Mouse (Mus musculus) hindbrain, embryonic 15.5 days (tissue): ENCODE data around the gene Tex264. TPM values are rescaled to one million over a fixed set of nuclear protein-coding genes. Genes with fewer than 3 reads are reported as not detected.
"Not testable (repeated sequence)": the region's sequence is repeated elsewhere in the genome, so short reads cannot be mapped to it uniquely, and the experiment has no call there.

Experiments used
- ATAC-seq: fragments of 200-750 bp; cut with Nextera tagmentation; 2 replicates; pipeline ENCODE4 v1.8.0; 2017; ENCODE audit warnings: low read depth, moderate number of reproducible peaks, moderate TSS enrichment; ENCODE audit not compliant: low FRiP score
- H3K27ac ChIP-seq: fragments of 300-500 bp; sonication (generic); replicated peaks from 2 replicates; pipeline ENCODE4 v1.5.1; 2015; ENCODE audit warnings: mild to moderate bottlenecking, inconsistent platforms
- H3K27me3 ChIP-seq: fragments of 300-500 bp; sonication (generic); 2 replicates; pipeline ENCODE4 v1.6.1; 2015; ENCODE audit warnings: control low read depth, inconsistent platforms
- H3K36me3 ChIP-seq: fragments of 300-500 bp; sonication (generic); 2 replicates; pipeline ENCODE4 v1.6.1; 2015; ENCODE audit warnings: control low read depth, inconsistent platforms
- H3K4me1 ChIP-seq: fragments of 300-500 bp; sonication (generic); replicated peaks from 2 replicates; pipeline ENCODE4 v1.6.1; 2015; ENCODE audit warnings: control low read depth, inconsistent platforms
- H3K4me2 ChIP-seq: fragments of 300-500 bp; sonication (generic); 2 replicates; pipeline ENCODE4 v1.6.1; 2015; ENCODE audit warnings: moderate library complexity, mild to moderate bottlenecking, inconsistent platforms
- H3K4me3 ChIP-seq: fragments of 300-500 bp; sonication (generic); 2 replicates; pipeline ENCODE4 v1.5.1; 2015; ENCODE audit warnings: mild to moderate bottlenecking, inconsistent platforms
- H3K9ac ChIP-seq: fragments of 300-500 bp; sonication (generic); 2 replicates; pipeline ENCODE4 v1.6.1; 2015; ENCODE audit warnings: inconsistent platforms
- H3K9me3 ChIP-seq: fragments of 300-500 bp; sonication (generic); 2 replicates; pipeline ENCODE4 v1.6.1; 2016; ENCODE audit warnings: control low read depth, inconsistent platforms
- WGBS: fragments of 180-500 bp; shearing (Covaris S2); methylation state at CpG from one replicate; pipeline ENCODE4 v1.1.7; 2015; 5-methylcytosine and 5-hydroxymethylcytosine counted together
- polyA plus RNA-seq: library from polyadenylated mRNA; unstranded; fragments of >200 nt; fragmentation: Nextera tagmentation; extraction: Ambion mirVana; gene quantifications from 2 replicates; pipeline ENCODE4 v1.2.1, GENCODE M21; 2015

The Tex264 gene
- polyA plus RNA-seq, 1 experiment from 2014 or later, result 79.0 TPM

DNA sequence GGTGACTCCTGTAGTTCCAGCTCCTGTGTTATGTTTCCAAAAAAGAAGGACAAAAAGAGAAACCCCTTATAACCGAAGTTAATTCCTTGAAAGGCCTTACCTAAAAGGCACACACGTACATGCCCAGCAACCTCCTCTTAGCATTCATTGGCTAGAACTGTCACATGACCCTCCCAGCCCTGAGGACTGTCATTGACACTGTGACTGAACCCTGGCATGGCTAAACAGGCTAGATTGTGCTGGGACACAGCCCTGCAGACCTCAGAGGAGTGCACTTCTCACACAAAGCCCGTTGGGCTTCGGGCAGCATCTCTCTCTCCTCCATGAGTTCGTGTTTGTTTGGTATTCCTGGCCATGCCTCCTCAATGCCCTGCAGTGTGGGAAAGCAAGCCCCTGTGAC, 53.5 kb downstream of the Tex264 start:
- Histone ChIP-seq H3K4me3 (no peak overlapping the region), H3K9me3 (no peaks in the 10 kb centered on the region), H3K27ac (no peak overlapping the region), H3K27me3 (no peaks in the 10 kb centered on the region), H3K36me3 (no peaks in the 10 kb centered on the region), H3K4me1 (no peaks in the 10 kb centered on the region), H3K9ac (no peak overlapping the region), H3K4me2 (no peak overlapping the region)
- 57% methylated on average over 5 of the region's 5 CpGs for WGBS
- no peak for ATAC-seq

DNA sequence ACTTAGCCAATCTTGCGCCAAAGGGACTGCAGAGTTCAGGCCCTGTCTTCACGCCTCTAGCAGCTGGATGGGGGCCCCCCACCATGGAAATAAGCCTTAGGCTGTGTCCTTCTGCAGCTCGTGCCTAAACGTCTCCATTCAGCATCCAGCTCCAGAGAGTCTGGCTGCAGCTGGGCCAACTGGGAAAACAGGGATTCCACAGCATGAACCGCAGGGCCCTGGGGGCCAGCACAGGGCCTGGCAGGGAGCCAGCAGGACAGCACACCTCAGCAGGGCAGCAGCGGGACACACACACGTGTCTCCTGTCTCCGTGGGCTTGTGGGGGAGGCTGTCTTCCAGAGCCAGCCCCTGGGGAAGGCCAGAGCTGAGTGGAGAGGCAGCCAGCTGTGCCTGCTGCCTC, 57.9 kb downstream of the Tex264 start:
- H3K9me3 ChIP-seq, ATAC-seq: not testable (repeated sequence)
- WGBS, result 34% methylated on average over 8 of the region's 8 CpGs

DNA sequence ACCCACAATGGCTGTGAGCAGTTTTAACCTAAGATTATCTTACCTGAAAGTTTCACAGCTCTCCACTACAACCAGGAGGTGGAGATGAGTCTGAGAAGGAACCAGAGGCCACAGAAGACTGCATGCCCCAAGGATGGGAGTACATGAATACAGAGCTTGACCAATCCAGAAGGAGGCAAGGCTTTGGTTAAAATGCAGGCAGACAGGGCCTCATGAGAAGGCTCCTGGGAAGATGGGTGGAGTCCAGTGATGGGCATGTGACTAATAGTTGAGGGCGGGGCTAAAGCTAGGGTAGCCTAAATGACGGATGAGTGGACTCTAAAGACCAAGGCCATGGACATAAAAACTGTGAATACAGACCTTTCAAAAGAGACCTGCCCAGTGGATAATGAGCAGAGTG, 59.4 kb downstream of the Tex264 start, which contains the start of gene Iqcf6:
Iqcf6 (plus strand) TSS at position 301 of the 400 bp plus-strand sequence.
- no peaks in the 10 kb centered on the region for H3K27me3 ChIP-seq
- H3K9ac ChIP-seq, result no peak within 1 kb of the TSS
- no peaks in the 10 kb centered on the region for H3K4me1 ChIP-seq
- no peak within 1 kb of the TSS for H3K4me2 ChIP-seq
- no peak within 1 kb of the TSS for H3K27ac ChIP-seq
- no peaks in the 10 kb centered on the region for H3K36me3 ChIP-seq
- no peak for ATAC-seq
- no peak within 1 kb of the TSS for H3K4me3 ChIP-seq
- no peaks in the 10 kb centered on the region for H3K9me3 ChIP-seq
- WGBS, result 87% methylated on average over 2 of the region's 2 CpGs

More for the DNA sequence above, 57.9 kb downstream of the Tex264 start:
- not testable (repeated sequence) for H3K4me1 ChIP-seq, H3K27me3 ChIP-seq, H3K4me2 ChIP-seq, H3K4me3 ChIP-seq, H3K27ac ChIP-seq, H3K36me3 ChIP-seq, H3K9ac ChIP-seq

DNA sequence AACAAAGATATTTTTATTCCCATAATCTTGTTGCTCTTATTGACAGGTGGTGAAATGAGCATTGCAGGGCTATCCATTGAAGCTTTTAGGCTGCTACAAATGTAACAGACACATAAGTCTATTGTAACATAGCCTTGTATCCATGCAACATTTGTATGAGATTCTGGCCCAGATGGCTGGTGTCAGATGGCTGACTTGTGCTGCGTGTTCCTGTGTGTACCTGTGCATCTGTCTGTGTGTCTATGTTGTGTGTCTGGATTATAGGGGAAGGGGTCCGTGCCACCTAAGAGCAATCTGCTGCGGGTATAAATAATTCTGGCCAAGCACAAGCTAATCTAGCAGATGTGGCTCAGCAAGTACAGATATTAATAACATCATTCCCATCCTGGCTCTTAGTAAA, 68.2 kb downstream of the Tex264 start:
- Histone ChIP-seq H3K36me3 (no peaks in the 10 kb centered on the region), H3K4me1 (no peaks in the 10 kb centered on the region), H3K9ac (no peak overlapping the region), H3K4me2 (no peak overlapping the region), H3K4me3 (no peak overlapping the region), H3K9me3 (no peaks in the 10 kb centered on the region), H3K27me3 (no peaks in the 10 kb centered on the region), H3K27ac (no peak overlapping the region)
- 76% methylated on average over 3 of the region's 3 CpGs for WGBS
- ATAC-seq, result no peak

DNA sequence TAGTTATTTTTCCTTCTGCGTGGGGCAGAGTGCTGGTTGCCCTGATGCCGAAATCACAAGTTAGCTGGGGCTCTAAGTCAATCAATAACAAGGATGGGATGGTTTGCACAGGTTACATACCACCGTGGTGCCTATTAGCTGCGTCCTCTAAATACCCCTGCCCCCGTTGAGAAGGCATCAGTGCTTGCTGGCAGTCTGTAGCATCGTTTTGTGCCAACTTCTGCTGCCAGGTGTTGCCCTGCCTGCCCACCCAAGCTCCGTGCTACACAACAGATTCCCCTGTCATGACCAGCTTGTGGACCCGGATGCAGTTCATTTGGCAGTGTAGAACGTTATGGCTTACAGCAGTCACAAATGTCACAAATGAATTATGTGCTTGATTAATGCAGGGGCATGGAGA, 69.4 kb downstream of the Tex264 start:
- ATAC-seq, result no peak
- Histone ChIP-seq H3K4me1 (no peaks in the 10 kb centered on the region), H3K27ac (no peak overlapping the region), H3K4me2 (no peak overlapping the region), H3K36me3 (no peaks in the 10 kb centered on the region), H3K9ac (no peak overlapping the region), H3K27me3 (no peaks in the 10 kb centered on the region), H3K4me3 (no peak overlapping the region), H3K9me3 (no peaks in the 10 kb centered on the region)
- WGBS, result 79% methylated on average over 9 of the region's 9 CpGs

DNA sequence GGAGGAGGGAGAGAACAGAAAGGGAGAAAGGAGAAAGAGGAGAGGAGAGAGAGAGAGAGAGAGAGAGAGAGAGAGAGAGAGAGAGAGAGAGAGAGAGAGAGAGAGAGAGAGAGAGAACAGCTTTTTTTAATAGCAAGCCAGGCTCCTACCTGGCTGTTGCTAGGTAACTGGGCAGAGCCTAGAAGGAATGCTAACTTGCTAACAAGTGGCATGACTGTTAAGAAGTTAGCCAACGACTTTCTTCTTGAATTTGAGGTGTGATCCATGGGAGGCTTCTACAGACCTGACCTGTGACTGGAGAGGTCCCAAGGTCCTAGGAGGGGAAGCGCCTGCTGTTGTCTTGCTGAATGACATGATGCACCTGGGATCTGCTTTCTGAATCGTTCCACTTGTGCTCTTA, 71.1 kb downstream of the Tex264 start:
- no peaks in the 10 kb centered on the region for H3K4me1 ChIP-seq
- H3K36me3 ChIP-seq, result no peaks in the 10 kb centered on the region
- no peak overlapping the region for H3K4me3 ChIP-seq
- H3K27ac ChIP-seq, result no peak overlapping the region
- no peak overlapping the region for H3K4me2 ChIP-seq
- H3K9ac ChIP-seq, result no peak overlapping the region
- WGBS, result 52% methylated on average over 3 of the region's 3 CpGs
- ATAC-seq, result no peak
- H3K27me3 ChIP-seq, result no peaks in the 10 kb centered on the region
- no peaks in the 10 kb centered on the region for H3K9me3 ChIP-seq

DNA sequence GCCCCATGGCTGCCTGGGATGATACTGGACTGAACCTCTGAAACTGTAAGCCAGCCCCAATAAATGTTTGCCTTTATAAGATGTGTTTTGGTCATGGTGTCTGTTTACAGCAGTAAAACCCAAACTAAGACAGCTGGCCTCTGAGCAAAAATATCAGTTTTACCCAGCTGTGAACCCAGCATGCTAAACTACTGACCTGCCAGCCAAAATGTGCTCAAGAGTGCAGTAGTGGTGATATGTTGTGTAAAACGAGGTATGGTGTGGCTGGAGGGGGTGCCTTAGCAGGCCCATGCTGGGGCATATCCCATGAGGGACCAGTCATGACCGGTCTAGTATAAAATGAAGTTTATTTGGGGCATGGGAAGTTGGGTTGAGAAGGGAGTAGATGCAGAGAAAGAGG, 71.8 kb downstream of the Tex264 start:
- Histone ChIP-seq H3K27me3 (no peaks in the 10 kb centered on the region), H3K4me2 (no peak overlapping the region), H3K4me1 (no peaks in the 10 kb centered on the region), H3K27ac (no peak overlapping the region), H3K36me3 (no peaks in the 10 kb centered on the region), H3K9ac (no peak overlapping the region), H3K4me3 (no peak overlapping the region), H3K9me3 (no peaks in the 10 kb centered on the region)
- 70% methylated on average over 2 of the region's 2 CpGs for WGBS
- no peak for ATAC-seq

DNA sequence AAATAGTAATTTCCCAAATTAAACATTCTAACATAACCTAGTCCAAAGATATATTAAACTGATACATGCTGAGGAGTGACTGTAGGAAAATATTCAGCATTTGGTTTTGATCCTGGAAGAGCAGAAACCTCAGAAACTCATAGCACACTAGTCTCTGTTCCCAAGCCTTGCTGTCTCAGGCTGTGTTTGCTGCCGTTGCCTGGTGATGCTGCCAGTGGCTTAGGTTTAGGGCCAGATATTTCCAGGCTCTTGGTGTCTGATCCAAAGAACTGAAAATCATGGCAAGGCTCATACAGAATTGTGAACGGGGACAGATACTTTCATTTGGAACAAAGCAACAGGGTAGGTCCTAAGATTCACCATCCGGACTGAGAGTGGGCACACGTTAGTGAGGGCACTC, 75.0 kb downstream of the Tex264 start:
- Histone ChIP-seq H3K9ac (no peak overlapping the region), H3K36me3 (no peaks in the 10 kb centered on the region), H3K4me2 (no peak overlapping the region), H3K27me3 (no peaks in the 10 kb centered on the region), H3K27ac (no peak overlapping the region), H3K9me3 (no peaks in the 10 kb centered on the region), H3K4me3 (no peak overlapping the region), H3K4me1 (no peaks in the 10 kb centered on the region)
- no peak for ATAC-seq
- WGBS, result 80% methylated on average over 4 of the region's 4 CpGs

Other genes with a start within 250 kb of the Tex264 start
- 22.9 and 24.9 TPM in 2 replicates for gene Acy1, start 247.6 kb downstream of the Tex264 start, polyA plus RNA-seq
- 9.2 and 11.3 TPM in 2 replicates for gene Abhd14b, start 238.5 kb downstream of the Tex264 start, polyA plus RNA-seq
- 77.0 and 80.7 TPM in 2 replicates for gene Abhd14a, start 238.2 kb downstream of the Tex264 start, polyA plus RNA-seq
- gene Pcbp4, start 232.6 kb downstream of the Tex264 start, polyA plus RNA-seq, result 246 and 264 TPM in 2 replicates
- 1.4 TPM in 2 replicates for gene Gpr62, start 220.0 kb downstream of the Tex264 start, polyA plus RNA-seq
- gene Rrp9, start 210.0 kb downstream of the Tex264 start, polyA plus RNA-seq, result 45.7 and 45.9 TPM in 2 replicates
- gene Parp3, start 209.0 kb downstream of the Tex264 start, polyA plus RNA-seq, result 0.77 and 0.89 TPM in 2 replicates
- not detected in 2 replicates for gene Iqcf1, start 186.0 kb downstream of the Tex264 start, polyA plus RNA-seq
- not detected in 2 replicates for gene Iqcf5, start 171.4 kb downstream of the Tex264 start, polyA plus RNA-seq
- gene Iqcf3, start 124.3 kb downstream of the Tex264 start, polyA plus RNA-seq, result not detected in 2 replicates
- gene Iqcf4, start 114.9 kb downstream of the Tex264 start, polyA plus RNA-seq, result not detected in 2 replicates
- gene Iqcf6, start 59.3 kb downstream of the Tex264 start, polyA plus RNA-seq, result not detected in 2 replicates
- gene Grm2, start 29.8 kb downstream of the Tex264 start, polyA plus RNA-seq, result 8.7 and 9.7 TPM in 2 replicates
- 6.1 and 7.4 TPM in 2 replicates for gene Rad54l2, start 103.3 kb upstream of the Tex264 start, polyA plus RNA-seq
- 18.2 and 19.2 TPM in 2 replicates for gene Dcaf1, start 135.9 kb upstream of the Tex264 start, polyA plus RNA-seq
- 18.5 and 18.8 TPM in 2 replicates for gene Rbm15b, start 201.5 kb upstream of the Tex264 start, polyA plus RNA-seq
- 180 and 185 TPM in 2 replicates for gene Manf, start 206.1 kb upstream of the Tex264 start, polyA plus RNA-seq